Mouse (Mus musculus) kidney, adult 18-20 months (tissue): ENCODE measurements around the gene Igfbp3.

ENCODE experiments used
- DNase-seq: peaks from one replicate; pipeline ENCODE4 v3.0.0; 2021

Igfbp3 gene

GRCm38 (mm10) chr11:7210343-7210742 is 3.4 kb downstream of the Igfbp3 start:
- peak; percentile 76 for DNase-seq

GRCm38 (mm10) chr11:7203846-7204245 is 9.9 kb downstream of the Igfbp3 start:
- no peak for DNase-seq

- DNase-seq = no peak
These were observed 11.5 kb downstream of the Igfbp3 start for GRCm38 (mm10) chr11:7202206-7202605.

GRCm38 (mm10) chr11:7200393-7200783 is 13.3 kb downstream of the Igfbp3 start:
- DNase-seq = no peak

GRCm38 (mm10) chr11:7199736-7200392 is 13.9 kb downstream of the Igfbp3 start:
- peak; percentile 45 for DNase-seq

- DNase-seq = no peak
These were observed 15.1 kb downstream of the Igfbp3 start for GRCm38 (mm10) chr11:7198481-7199256.

GRCm38 (mm10) chr11:7198006-7198405 is 15.7 kb downstream of the Igfbp3 start:
- DNase-seq = peak; percentile 50

- peak; percentile 84 for DNase-seq
These were observed 16.2 kb downstream of the Igfbp3 start, which contains the start of gene Igfbp1 for GRCm38 (mm10) chr11:7197491-7197941. TSS of gene Igfbp1 (plus strand) at chr11:7197782.

GRCm38 (mm10) chr11:7195312-7195685 is 18.4 kb downstream of the Igfbp3 start:
- no peak for DNase-seq

- no peak for DNase-seq
These were observed 19.1 kb downstream of the Igfbp3 start for GRCm38 (mm10) chr11:7194432-7195311.

- no peak for DNase-seq
These were observed 20.6 kb downstream of the Igfbp3 start for GRCm38 (mm10) chr11:7193134-7193533.

GRCm38 (mm10) chr11:7192710-7193109 is 21.0 kb downstream of the Igfbp3 start:
- DNase-seq = no peak

GRCm38 (mm10) chr11:7188469-7188868 is 25.3 kb downstream of the Igfbp3 start, which contains the start of gene Gm11985:
TSS of gene Gm11985 (minus strand) at chr11:7188569.
- DNase-seq = no peak

GRCm38 (mm10) chr11:7187472-7187871 is 26.3 kb downstream of the Igfbp3 start:
- no peak for DNase-seq

GRCm38 (mm10) chr11:7184420-7184819 is 29.3 kb downstream of the Igfbp3 start:
- no peak for DNase-seq

- DNase-seq = no peak
These were observed 31.2 kb downstream of the Igfbp3 start for GRCm38 (mm10) chr11:7182409-7183042.

- no peak for DNase-seq
These were observed 34.4 kb downstream of the Igfbp3 start for GRCm38 (mm10) chr11:7179276-7179675.

GRCm38 (mm10) chr11:7178724-7179123 is 35.0 kb downstream of the Igfbp3 start:
- DNase-seq = no peak

- peak; percentile 45 for DNase-seq
These were observed 40.1 kb downstream of the Igfbp3 start for GRCm38 (mm10) chr11:7173664-7174063.

GRCm38 (mm10) chr11:7169645-7170044 is 44.1 kb downstream of the Igfbp3 start:
- no peak for DNase-seq

- DNase-seq = no peak
These were observed 49.3 kb downstream of the Igfbp3 start for GRCm38 (mm10) chr11:7164416-7164815.

- DNase-seq = peak; percentile 18
These were observed 52.1 kb downstream of the Igfbp3 start for GRCm38 (mm10) chr11:7161502-7162174.
